Mouse (Mus musculus) ES-Bruce4 (cell line): Measurements from ENCODE around the gene Trpm8.

ENCODE experiments used
- CTCF ChIP-seq: IDR thresholded peaks from one replicate; pipeline ENCODE4 v1.8.1; 2011; ENCODE audit warnings: low read depth, low read length
- EP300 ChIP-seq: IDR thresholded peaks from 2 replicates; pipeline ENCODE4 v1.6.1; 2011; ENCODE audit warnings: low read depth, low read length; ENCODE audit not compliant: insufficient read depth
- POLR2A ChIP-seq: IDR thresholded peaks from one replicate; pipeline ENCODE4 v1.8.1; 2011; ENCODE audit warnings: low read length; ENCODE audit not compliant: insufficient read depth

DNA sequence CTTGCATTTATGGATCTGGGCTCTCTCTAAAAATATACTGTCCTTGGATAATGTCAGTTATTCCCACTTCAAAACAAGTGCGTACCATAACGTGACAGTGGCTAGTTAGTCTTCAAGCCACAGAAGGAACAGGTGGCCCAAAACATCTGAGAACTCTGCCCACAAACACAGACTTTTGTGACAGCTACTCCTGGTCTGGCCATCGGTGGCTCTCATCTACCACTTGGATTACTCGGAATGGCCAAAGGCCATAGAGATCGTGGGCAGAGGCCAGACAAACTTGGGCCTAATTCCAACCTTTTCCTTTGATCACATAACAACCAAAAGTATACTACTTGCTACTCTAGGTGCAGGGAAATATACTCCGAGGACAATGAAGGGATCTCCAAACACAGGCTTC, 9.4 kb upstream of the Trpm8 start:
- no peak for TF ChIP-seq EP300
- TF ChIP-seq CTCF = no peak
- no peak for TF ChIP-seq POLR2A
